Mouse (Mus musculus): ENCODE results near the gene Tgfbr1. TPM values are rescaled to one million over a fixed set of nuclear protein-coding genes. Genes with fewer than 3 reads are reported as not detected.
"Not testable (repeated sequence)": the region's sequence is repeated elsewhere in the genome, so short reads cannot be mapped to it uniquely, and the experiment has no call there.

Gene Tgfbr1
- total RNA-seq, 2 experiments from 2014 or later: 51.4 to 60.1 TPM

GRCm38 (mm10) chr4:47342632-47343031 is 10.4 kb upstream of the Tgfbr1 start:
- intact Hi-C loops (cut with DNase I): no loop called here
- peak; percentile 8 for DNase-seq

GRCm38 (mm10) chr4:47347022-47347421 is 6.0 kb upstream of the Tgfbr1 start:
- DNase-seq: no peak
- intact Hi-C loops (cut with DNase I): no loop called here

GRCm38 (mm10) chr4:47349759-47350158 is 3.3 kb upstream of the Tgfbr1 start:
- intact Hi-C loops (cut with DNase I): loop anchor here (5.0 kb wide), 1 partner anchor 102 kb away; no protein-coding TSS in a partner anchor

GRCm38 (mm10) chr4:47351386-47352049 is 1.5 kb upstream of the Tgfbr1 start:
- DNase-seq: peak; percentile 41
- intact Hi-C loops (cut with DNase I): loop anchor here (5.0 kb wide), 1 partner anchor 104 kb away; no protein-coding TSS in a partner anchor

More at GRCm38 (mm10) chr4:47349759-47350158, 3.3 kb upstream of the Tgfbr1 start:
- DNase-seq: no peak

GRCm38 (mm10) chr4:47352061-47352661 is 861 bp upstream of the Tgfbr1 start:
- DNase-seq: peak; percentile 8
- intact Hi-C loops (cut with DNase I): loop anchor here (5.0 kb wide), 1 partner anchor 105 kb away; no protein-coding TSS in a partner anchor

GRCm38 (mm10) chr4:47353416-47354111 is 542 bp downstream of the Tgfbr1 start:
- DNase-seq: peak; percentile 78
- intact Hi-C loops (cut with DNase I): loop anchor here (5.0 kb wide), 1 partner anchor 106 kb away; no protein-coding TSS in a partner anchor

- intact Hi-C loops (cut with DNase I): loop anchor here (5.0 kb wide), 1 partner anchor 107 kb away; no protein-coding TSS in a partner anchor
- DNase-seq: no peak
Observed at GRCm38 (mm10) chr4:47354304-47354703, 1.3 kb downstream of the Tgfbr1 start.

- intact Hi-C loops (cut with DNase I): no loop called here
- no peak for DNase-seq
Observed at GRCm38 (mm10) chr4:47362662-47363061, 9.6 kb downstream of the Tgfbr1 start.

GRCm38 (mm10) chr4:47363134-47363533 is 10.1 kb downstream of the Tgfbr1 start:
- no peak for DNase-seq
- intact Hi-C loops (cut with DNase I): no loop called here

GRCm38 (mm10) chr4:47368717-47369116 is 15.7 kb downstream of the Tgfbr1 start:
- DNase-seq: no peak
- intact Hi-C loops (cut with DNase I): no loop called here

GRCm38 (mm10) chr4:47378716-47379115 is 25.7 kb downstream of the Tgfbr1 start:
- intact Hi-C loops (cut with DNase I): no loop called here

GRCm38 (mm10) chr4:47382426-47382825 is 29.4 kb downstream of the Tgfbr1 start:
- DNase-seq: no peak

More at GRCm38 (mm10) chr4:47378716-47379115, 25.7 kb downstream of the Tgfbr1 start:
- DNase-seq: no peak

GRCm38 (mm10) chr4:47391926-47392325 is 38.9 kb downstream of the Tgfbr1 start:
- intact Hi-C loops (cut with DNase I): loop anchor here (10.0 kb wide), 1 partner anchor 147 kb away; no protein-coding TSS in a partner anchor
- not testable (repeated sequence) for DNase-seq

More at GRCm38 (mm10) chr4:47382426-47382825, 29.4 kb downstream of the Tgfbr1 start:
- intact Hi-C loops (cut with DNase I): no loop called here

- intact Hi-C loops (cut with DNase I): loop anchor here (10.0 kb wide), 1 partner anchor 151 kb away; no protein-coding TSS in a partner anchor
- no peak for DNase-seq
Observed at GRCm38 (mm10) chr4:47396251-47396650, 43.2 kb downstream of the Tgfbr1 start.

- DNase-seq: no peak
- intact Hi-C loops (cut with DNase I): loop anchor here (10.0 kb wide), 1 partner anchor 153 kb away; no protein-coding TSS in a partner anchor
Observed at GRCm38 (mm10) chr4:47397951-47398687, 45.1 kb downstream of the Tgfbr1 start.

GRCm38 (mm10) chr4:47399824-47400223 is 46.8 kb downstream of the Tgfbr1 start:
- peak; percentile 21 for DNase-seq
- intact Hi-C loops (cut with DNase I): loop anchor here (10.0 kb wide), 2 partner anchors 155 to 275 kb away; no protein-coding TSS in a partner anchor

- DNase-seq: no peak
- intact Hi-C loops (cut with DNase I): loop anchor here (10.0 kb wide), 1 partner anchor 276 kb away; no protein-coding TSS in a partner anchor
Observed at GRCm38 (mm10) chr4:47400314-47400713, 47.3 kb downstream of the Tgfbr1 start.

- no peak for DNase-seq
- intact Hi-C loops (cut with DNase I): loop anchor here (10.0 kb wide), 1 partner anchor 277 kb away; no protein-coding TSS in a partner anchor
Observed at GRCm38 (mm10) chr4:47402200-47402599, 49.2 kb downstream of the Tgfbr1 start.

GRCm38 (mm10) chr4:47404536-47404935 is 51.5 kb downstream of the Tgfbr1 start:
- DNase-seq: no peak
- intact Hi-C loops (cut with DNase I): loop anchor here (10.0 kb wide), 1 partner anchor 280 kb away; no protein-coding TSS in a partner anchor

- no peak for DNase-seq
- intact Hi-C loops (cut with DNase I): loop anchor here (10.0 kb wide), 1 partner anchor 282 kb away; no protein-coding TSS in a partner anchor
Observed at GRCm38 (mm10) chr4:47407161-47407560, 54.1 kb downstream of the Tgfbr1 start.

All from left cerebral cortex, postnatal 4 days (tissue).